Mouse (Mus musculus) intestine, embryonic 14.5 days (tissue): ENCODE measurements around the gene Gm27021. TPM values are rescaled to one million over a fixed set of nuclear protein-coding genes. Genes with fewer than 3 reads are reported as not detected.

Source experiments
- ATAC-seq: fragments of 200-750 bp; cut with Nextera tagmentation; replicated peaks from 2 replicates; pipeline ENCODE4 v1.8.0; 2017; ENCODE audit warnings: low read depth, moderate number of reproducible peaks, moderate TSS enrichment, moderate library complexity; ENCODE audit not compliant: low FRiP score, low TSS enrichment
- DNase-seq: peaks from one replicate; pipeline ENCODE4 v3.0.0-alpha.2; 2018; ENCODE audit warnings: low spot score
- H3K27ac ChIP-seq: fragments of 300-500 bp; sonication (generic); 2 replicates; pipeline ENCODE4 v1.5.1; 2014; ENCODE audit warnings: low read depth, mild to moderate bottlenecking, control low read depth
- H3K27me3 ChIP-seq: fragments of 300-500 bp; sonication (generic); replicated peaks from 2 replicates; pipeline ENCODE4 v1.6.1; 2014; ENCODE audit warnings: low read length, control low read depth; ENCODE audit not compliant: control insufficient read depth, insufficient read depth
- H3K36me3 ChIP-seq: fragments of 300-500 bp; sonication (generic); 2 replicates; pipeline ENCODE4 v1.6.1; 2014; ENCODE audit warnings: low read length, control low read depth; ENCODE audit not compliant: control insufficient read depth, insufficient read depth
- H3K4me1 ChIP-seq: fragments of 300-500 bp; sonication (generic); replicated peaks from 2 replicates; pipeline ENCODE4 v1.6.1; 2014; ENCODE audit warnings: low read length, control low read depth, mixed read lengths; ENCODE audit not compliant: control insufficient read depth, insufficient read depth
- H3K4me2 ChIP-seq: fragments of 300-500 bp; sonication (generic); 2 replicates; pipeline ENCODE4 v1.6.1; 2014; ENCODE audit warnings: low read length
- H3K4me3 ChIP-seq: fragments of 300-500 bp; sonication (generic); 2 replicates; pipeline ENCODE4 v1.5.1; 2014; ENCODE audit warnings: low read depth, low read length, control low read depth, mixed read lengths
- H3K9ac ChIP-seq: fragments of 300-500 bp; sonication (generic); 2 replicates; pipeline ENCODE4 v1.6.1; 2014; ENCODE audit warnings: mild to moderate bottlenecking, low read length
- H3K9me3 ChIP-seq: fragments of 300-500 bp; sonication (generic); 2 replicates; pipeline ENCODE4 v1.6.1; 2016; ENCODE audit warnings: low read length, control low read depth; ENCODE audit not compliant: control insufficient read depth
- WGBS: fragments of 180-500 bp; shearing (Covaris S2); extraction: QIAGEN DNeasy Blood & Tissue Kit; methylation state at CpG from one replicate; pipeline ENCODE4 v1.1.7; 2014; 5-methylcytosine and 5-hydroxymethylcytosine counted together
- polyA plus RNA-seq: library from polyadenylated mRNA; unstranded; fragments of >200 nt; fragmentation: Nextera tagmentation; extraction: Ambion mirVana; gene quantifications from 2 replicates; pipeline ENCODE4 v1.2.1, GENCODE M21; 2014

The Gm27021 gene
- polyA plus RNA-seq, 1 experiment from 2014 or later, result 1.7 TPM

GRCm38 (mm10) chr8:120692934-120693333 is 25.1 kb upstream of the Gm27021 start:
- no peak overlapping the region for H3K27ac ChIP-seq
- H3K4me3 ChIP-seq, result no peak overlapping the region
- no peaks in the 10 kb centered on the region for H3K9me3 ChIP-seq
- H3K36me3 ChIP-seq, result no peaks in the 10 kb centered on the region
- peaks cover 43% of the 10 kb centered on the region for H3K4me1 ChIP-seq
- no peak overlapping the region for H3K9ac ChIP-seq
- no peaks in the 10 kb centered on the region for H3K27me3 ChIP-seq
- ATAC-seq (no peak), DNase-seq (no peak)
- WGBS, result 47% methylated on average over 4 of the region's 4 CpGs
- no peak overlapping the region for H3K4me2 ChIP-seq

GRCm38 (mm10) chr8:120688511-120688910 is 20.6 kb upstream of the Gm27021 start:
- Histone ChIP-seq H3K4me3 (no peak overlapping the region), H3K27me3 (no peaks in the 10 kb centered on the region), H3K9ac (no peak overlapping the region), H3K9me3 (no peaks in the 10 kb centered on the region), H3K4me2 (no peak overlapping the region), H3K27ac (no peak overlapping the region), H3K36me3 (no peaks in the 10 kb centered on the region), H3K4me1 (peaks cover 29% of the 10 kb centered on the region)
- ATAC-seq (no peak), DNase-seq (no peak)
- WGBS, result 84% methylated on average over 7 of the region's 7 CpGs

- Histone ChIP-seq H3K4me2 (no peak overlapping the region), H3K27me3 (no peaks in the 10 kb centered on the region), H3K4me1 (peaks cover 27% of the 10 kb centered on the region), H3K36me3 (no peaks in the 10 kb centered on the region), H3K4me3 (no peak overlapping the region), H3K9ac (no peak overlapping the region), H3K9me3 (no peaks in the 10 kb centered on the region), H3K27ac (no peak overlapping the region)
- ATAC-seq (no peak), DNase-seq (no peak)
- 56% methylated on average over 8 of the region's 8 CpGs for WGBS
Measured at GRCm38 (mm10) chr8:120687786-120688185, 19.9 kb upstream of the Gm27021 start.

- 78% methylated on average over 5 of the region's 5 CpGs for WGBS
- ATAC-seq, result no peak
Measured at GRCm38 (mm10) chr8:120686576-120686975, 18.7 kb upstream of the Gm27021 start.

GRCm38 (mm10) chr8:120686051-120686450 is 18.2 kb upstream of the Gm27021 start:
- Histone ChIP-seq H3K4me1 (peaks cover 25% of the 10 kb centered on the region), H3K27me3 (no peaks in the 10 kb centered on the region), H3K4me3 (no peak overlapping the region), H3K4me2 (no peak overlapping the region), H3K36me3 (no peaks in the 10 kb centered on the region), H3K9ac (no peak overlapping the region), H3K27ac (peak overlapping the region; percentile 72; the same call in 1 of the 2 replicates), H3K9me3 (no peaks in the 10 kb centered on the region)
- DNase-seq (no peak), ATAC-seq (no peak)
- 82% methylated on average over 13 of the region's 13 CpGs for WGBS

More at GRCm38 (mm10) chr8:120686576-120686975, 18.7 kb upstream of the Gm27021 start:
- Histone ChIP-seq H3K9me3 (no peaks in the 10 kb centered on the region), H3K4me1 (peaks cover 25% of the 10 kb centered on the region), H3K9ac (no peak overlapping the region), H3K4me2 (no peak overlapping the region), H3K4me3 (no peak overlapping the region), H3K36me3 (no peaks in the 10 kb centered on the region), H3K27ac (no peak overlapping the region), H3K27me3 (no peaks in the 10 kb centered on the region)
- DNase-seq, result no peak

GRCm38 (mm10) chr8:120685591-120685990 is 17.7 kb upstream of the Gm27021 start:
- Histone ChIP-seq H3K4me1 (peaks cover 25% of the 10 kb centered on the region), H3K9me3 (no peaks in the 10 kb centered on the region), H3K27me3 (no peaks in the 10 kb centered on the region), H3K4me3 (no peak overlapping the region), H3K4me2 (no peak overlapping the region), H3K27ac (peak overlapping the region; percentile 72), H3K36me3 (no peaks in the 10 kb centered on the region), H3K9ac (no peak overlapping the region)
- no peak for ATAC-seq
- DNase-seq, result no peak
- WGBS, result 73% methylated on average over 8 of the region's 8 CpGs

GRCm38 (mm10) chr8:120685097-120685496 is 17.2 kb upstream of the Gm27021 start:
- DNase-seq (peak; percentile 61), ATAC-seq (0 out of 2 replicates have a peak, but pooled peaks have one; percentile 25)
- Histone ChIP-seq H3K27ac (peak overlapping the region; percentile 72), H3K4me1 (peaks cover 25% of the 10 kb centered on the region), H3K36me3 (no peaks in the 10 kb centered on the region), H3K4me3 (no peak overlapping the region), H3K27me3 (no peaks in the 10 kb centered on the region), H3K4me2 (no peak overlapping the region), H3K9me3 (no peaks in the 10 kb centered on the region), H3K9ac (no peak overlapping the region)
- WGBS, result 36% methylated on average over 5 of the region's 5 CpGs

- H3K9me3 ChIP-seq, result no peaks in the 10 kb centered on the region
- H3K27ac ChIP-seq, result no peak overlapping the region
- no peak for DNase-seq
- WGBS, result 58% methylated on average over 5 of the region's 5 CpGs
- H3K4me3 ChIP-seq, result no peak overlapping the region
- H3K4me2 ChIP-seq, result no peak overlapping the region
- no peak for ATAC-seq
- no peaks in the 10 kb centered on the region for H3K27me3 ChIP-seq
- no peaks in the 10 kb centered on the region for H3K36me3 ChIP-seq
- no peak overlapping the region for H3K9ac ChIP-seq
- H3K4me1 ChIP-seq, result peaks cover 24% of the 10 kb centered on the region
Measured at GRCm38 (mm10) chr8:120684082-120684481, 16.2 kb upstream of the Gm27021 start.

- ATAC-seq, result no peak
Measured at GRCm38 (mm10) chr8:120683602-120684001, 15.7 kb upstream of the Gm27021 start.

More at GRCm38 (mm10) chr8:120683602-120684001, 15.7 kb upstream of the Gm27021 start:
- Histone ChIP-seq H3K4me2 (no peak overlapping the region), H3K36me3 (no peaks in the 10 kb centered on the region), H3K27ac (no peak overlapping the region), H3K27me3 (no peaks in the 10 kb centered on the region), H3K4me1 (peaks cover 22% of the 10 kb centered on the region), H3K9ac (no peak overlapping the region), H3K9me3 (no peaks in the 10 kb centered on the region), H3K4me3 (no peak overlapping the region)
- DNase-seq, result peak; percentile 90
- 16% methylated on average over 10 of the region's 10 CpGs for WGBS
